Mouse (Mus musculus) left cerebral cortex, postnatal 14 days (tissue): ENCODE results near the gene Slc18a3. TPM values are rescaled to one million over a fixed set of nuclear protein-coding genes. Genes with fewer than 3 reads are reported as not detected.

Experiments
- DNase-seq, 2 experiments: peaks; one replicate each; pipeline ENCODE4 v3.0.0; 2021 to 2022; ENCODE audit warnings: low spot score in 2 of 2, mixed read lengths in 1 of 2
- intact Hi-C: fragments of 180-260 bp; cut with DNase I; formaldehyde crosslinking; loops from one replicate; pipeline ENCODE4 v1.15.1; 2025
- total RNA-seq, 2 experiments: library from RNA; stranded (reverse); gene quantifications; 2 replicates each; pipeline ENCODE4 v1.2.3; 2021

Gene Slc18a3
- total RNA-seq, 2 experiments from 2014 or later: 2.1 to 2.5 TPM

GRCm38 (mm10) chr14:32465889-32466288 lies 1.2 kb upstream of the Slc18a3 start, which contains the start of gene Chat:
TSS of gene Chat (minus strand) at chr14:32465989.
- intact Hi-C loops: loop anchor here (10.0 kb wide), 1 partner anchor 91 kb away; no protein-coding TSS in a partner anchor
- no peak for DNase-seq

- no peak for DNase-seq
- intact Hi-C loops: loop anchor here (10.0 kb wide), 1 partner anchor 91 kb away; no protein-coding TSS in a partner anchor
Measured at GRCm38 (mm10) chr14:32465506-32465870, 838 bp upstream of the Slc18a3 start.

- no peak for DNase-seq
- intact Hi-C loops: loop anchor here (10.0 kb wide), 1 partner anchor 89 kb away; no protein-coding TSS in a partner anchor
Measured at GRCm38 (mm10) chr14:32463211-32464040, 1.2 kb downstream of the Slc18a3 start.

GRCm38 (mm10) chr14:32452552-32452951 lies 12.1 kb downstream of the Slc18a3 start:
- intact Hi-C loops: no loop called here

GRCm38 (mm10) chr14:32446989-32447388 lies 17.7 kb downstream of the Slc18a3 start:
- intact Hi-C loops: no loop called here

More at GRCm38 (mm10) chr14:32452552-32452951, 12.1 kb downstream of the Slc18a3 start:
- DNase-seq: no peak

GRCm38 (mm10) chr14:32443446-32443845 lies 21.2 kb downstream of the Slc18a3 start:
- intact Hi-C loops: no loop called here
- no peak for DNase-seq

More at GRCm38 (mm10) chr14:32446989-32447388, 17.7 kb downstream of the Slc18a3 start:
- no peak for DNase-seq

GRCm38 (mm10) chr14:32439744-32440143 lies 24.9 kb downstream of the Slc18a3 start:
- intact Hi-C loops: no loop called here
- no peak for DNase-seq

GRCm38 (mm10) chr14:32439316-32439715 lies 25.3 kb downstream of the Slc18a3 start:
- intact Hi-C loops: no loop called here

GRCm38 (mm10) chr14:32437352-32437793 lies 27.3 kb downstream of the Slc18a3 start:
- intact Hi-C loops: no loop called here
- DNase-seq: no peak

More at GRCm38 (mm10) chr14:32439316-32439715, 25.3 kb downstream of the Slc18a3 start:
- DNase-seq: no peak

- DNase-seq: no peak
- intact Hi-C loops: no loop called here
Measured at GRCm38 (mm10) chr14:32429030-32429602, 35.5 kb downstream of the Slc18a3 start.

GRCm38 (mm10) chr14:32423946-32424345 lies 40.7 kb downstream of the Slc18a3 start:
- no peak for DNase-seq
- intact Hi-C loops: no loop called here

GRCm38 (mm10) chr14:32418747-32419146 lies 45.9 kb downstream of the Slc18a3 start:
- intact Hi-C loops: no loop called here
- DNase-seq: no peak

Other genes starting within 250 kb of the Slc18a3 start
- gene Ogdhl, start 142.8 kb downstream of the Slc18a3 start, total RNA-seq: 10 to 100 TPM; 75.7 to 77.6 TPM
- not detected for gene 1700024G13Rik, start 76.5 kb downstream of the Slc18a3 start, total RNA-seq
- 1 to 10 TPM; 1.1 to 1.2 TPM for gene Chat, start 1.1 kb upstream of the Slc18a3 start, total RNA-seq
- gene Ercc6, start 48.7 kb upstream of the Slc18a3 start, total RNA-seq: 10 to 100 TPM; 17.6 to 22.6 TPM
- not detected for gene Prrxl1, start 134.6 kb upstream of the Slc18a3 start, total RNA-seq
- gene 3425401B19Rik, start 220.4 kb upstream of the Slc18a3 start, total RNA-seq: under 1 TPM; 0.13 to 0.15 TPM